In the genomic region with DNA sequence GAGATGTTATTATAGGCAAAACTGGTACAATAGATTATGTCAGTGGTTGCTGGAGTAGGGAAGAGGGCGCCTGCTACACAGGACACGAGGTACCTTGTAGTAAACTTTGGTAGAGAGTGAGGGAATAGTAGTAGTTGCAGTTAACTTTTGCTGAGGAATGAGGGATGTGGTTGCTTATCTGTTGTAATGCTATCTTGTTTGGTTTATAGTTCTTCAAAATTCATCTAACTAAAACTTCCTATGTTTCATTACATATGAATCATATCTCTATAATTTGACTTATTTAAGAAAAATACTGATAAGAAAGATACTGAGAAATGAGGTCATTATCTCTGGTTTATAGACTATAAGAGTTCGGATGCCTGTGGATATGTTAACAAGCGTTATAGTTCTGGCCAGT, we compare ENCODE assay signal across 16 mouse cellular contexts.
"Had no signal": no experiment of that assay in that cellular context is flagged by ENCODE, and none has a peak within 500 bp of the region (broad histone marks: within the 10 kb centered on the region; RNA-seq: fewer than 3 reads in every experiment).

No protein-coding gene starts in this region.

- DNase-seq: retina, postnatal 1 day; right cerebral cortex, adult 18-20 months; right cerebral cortex, postnatal 14 days; right cerebral cortex, postnatal 25 days; right cerebral cortex, postnatal 4 days; spleen, adult 18-20 months; thymus, adult 18-20 months; thymus, adult 2 months; thymus, postnatal 14 days; thymus, postnatal 25 days; thymus, postnatal 36 days; thymus, postnatal 4 days had no signal

- H3K9me3 ChIP-seq: neural tube, embryonic 13.5 days; neural tube, embryonic 15.5 days; stomach, embryonic 15.5 days had no signal

- H3K9ac ChIP-seq: neural tube, embryonic 13.5 days; neural tube, embryonic 15.5 days; stomach, embryonic 15.5 days had no signal

- H3K4me3 ChIP-seq: neural tube, embryonic 13.5 days; neural tube, embryonic 15.5 days; stomach, embryonic 15.5 days had no signal

- H3K4me2 ChIP-seq: neural tube, embryonic 13.5 days; neural tube, embryonic 15.5 days; stomach, embryonic 15.5 days had no signal

- H3K27me3 ChIP-seq: neural tube, embryonic 13.5 days; neural tube, embryonic 15.5 days; stomach, embryonic 15.5 days had no signal

- H3K27ac ChIP-seq: neural tube, embryonic 13.5 days; neural tube, embryonic 15.5 days; stomach, embryonic 15.5 days; stomach, postnatal 0 days had no signal

- H3K4me1 ChIP-seq: neural tube, embryonic 13.5 days; neural tube, embryonic 15.5 days; stomach, embryonic 15.5 days had no signal
